17 mouse cellular contexts compared by ENCODE assay signal in genomic region chr16:91367066-91367465, GRCm38 (mm10). TPM values are rescaled to one million over a fixed set of nuclear protein-coding genes. Genes with fewer than 3 reads are reported as not detected.
DNase-seq lines count a peak whose midpoint lies in the region; ATAC-seq lines count a peak whose summit lies in the region.
"Had no signal": no experiment of that assay in that cellular context is flagged by ENCODE, and none has a peak within 500 bp of the region (broad histone marks: within the 10 kb centered on the region; RNA-seq: fewer than 3 reads in every experiment).

No protein-coding gene starts in this region.

- H3K9ac ChIP-seq in limb, embryonic 15.5 days: no peak overlapping the region
- H3K9ac ChIP-seq: embryonic facial prominence, embryonic 13.5 days had no signal

- peaks cover 17% of the 10 kb centered on the region for H3K4me1 ChIP-seq in limb, embryonic 15.5 days
- peaks cover 3% of the 10 kb centered on the region for H3K4me1 ChIP-seq in limb, embryonic 10.5 days

- no peak overlapping the region for H3K4me2 ChIP-seq in limb, embryonic 15.5 days
- H3K4me2 ChIP-seq: embryonic facial prominence, embryonic 13.5 days had no signal

- H3K4me3 ChIP-seq in limb, embryonic 15.5 days: no peak overlapping the region
- H3K4me3 ChIP-seq in limb, embryonic 10.5 days: no peak overlapping the region
- H3K4me3 ChIP-seq: embryonic facial prominence, embryonic 13.5 days; hindbrain, embryonic 10.5 days; midbrain, embryonic 10.5 days had no signal

- 77% methylated on average over 2 of the region's 2 CpGs for WGBS in limb, embryonic 15.5 days
- 90% methylated on average over 2 of the region's 2 CpGs for WGBS in limb, embryonic 10.5 days

- no peaks in the 10 kb centered on the region for H3K27me3 ChIP-seq in limb, embryonic 15.5 days
- no peaks in the 10 kb centered on the region for H3K27me3 ChIP-seq in limb, embryonic 10.5 days (ENCODE audit: low read depth, poor library complexity, severe bottlenecking)
- H3K27me3 ChIP-seq: embryonic facial prominence, embryonic 13.5 days had no signal

- peak overlapping the region; percentile 22 for H3K27ac ChIP-seq in limb, embryonic 15.5 days
- H3K27ac ChIP-seq in limb, embryonic 10.5 days: no peak overlapping the region
- H3K27ac ChIP-seq: embryonic facial prominence, embryonic 13.5 days; hindbrain, embryonic 10.5 days; midbrain, embryonic 10.5 days had no signal

- no peaks in the 10 kb centered on the region for H3K9me3 ChIP-seq in limb, embryonic 15.5 days
- no peaks in the 10 kb centered on the region for H3K9me3 ChIP-seq in limb, embryonic 10.5 days (replicated peaks)
- H3K9me3 ChIP-seq: embryonic facial prominence, embryonic 13.5 days; hindbrain, embryonic 10.5 days; midbrain, embryonic 10.5 days had no signal

- no peak for ATAC-seq in limb, embryonic 15.5 days (ENCODE audit: insufficient number of reproducible peaks, low FRiP score, low TSS enrichment, low read depth)
- peak; percentile 64 for ATAC-seq in CD4-positive, CD25-positive, alpha-beta regulatory T cell, adult 4 months
- ATAC-seq in hematopoietic stem cell, adult 5-6 weeks (replicated peaks in 1 of 2; ENCODE audit: insufficient read depth in 1 of 2, low FRiP score in 2 of 2, low TSS enrichment in 1 of 2, low read depth in 1 of 2, poor library complexity in 2 of 2, severe bottlenecking in 2 of 2): peak; percentile 89
- ATAC-seq in monocyte, adult 5-6 weeks (replicated peaks; ENCODE audit: insufficient number of reproducible peaks, low FRiP score, low TSS enrichment, poor library complexity, severe bottlenecking): peak; percentile 81
- ATAC-seq in megakaryocyte-erythroid progenitor cell, adult 5-6 weeks (replicated peaks; ENCODE audit: low FRiP score, low TSS enrichment, poor library complexity, severe bottlenecking): no peak
- ATAC-seq: forebrain, embryonic 14.5 days had no signal

- DNase-seq in limb, embryonic 10.5 days (ENCODE audit: low spot score): no peak
- DNase-seq in gastrocnemius, postnatal 14 days: no peak
- DNase-seq in embryo, embryonic 10 days (ENCODE audit: low spot score): no peak
- DNase-seq: cerebellum, adult 9-11 months; kidney, adult 9 months; layer of hippocampus, adult 9-11 months had no signal

- intact Hi-C loops in gastrocnemius, postnatal 14 days (cut with DNase I; ENCODE audit: low total_unique reads): no loop called here

- H3K36me3 ChIP-seq in limb, embryonic 15.5 days: no peaks in the 10 kb centered on the region
- no peaks in the 10 kb centered on the region for H3K36me3 ChIP-seq in limb, embryonic 10.5 days
- H3K36me3 ChIP-seq: embryonic facial prominence, embryonic 13.5 days; hindbrain, embryonic 10.5 days; midbrain, embryonic 10.5 days had no signal

RNA-seq across cellular contexts. Expression of gene Ifnar2, which starts 5.5 kb away (rescaled TPM):
- 59.4 and 70.0 TPM in 2 replicates for polyA plus RNA-seq in limb, embryonic 15.5 days (2015; fragmentation: Nextera tagmentation; extraction: Ambion mirVana)
- 33.0 and 35.3 TPM in 2 replicates for polyA plus RNA-seq in limb, embryonic 10.5 days (2016; fragmentation: Nextera tagmentation; extraction: Ambion mirVana)
- 10 to 100 TPM; 45.8 to 48.2 TPM for polyA plus RNA-seq in CD4-positive, CD25-positive, alpha-beta regulatory T cell, adult 4 months (2017; shearing (Covaris generic))
- total RNA-seq in hematopoietic stem cell, adult 5-6 weeks (2017): 133 and 147 TPM in 2 replicates
- total RNA-seq in monocyte, adult 5-6 weeks (2017): 188 to 243 TPM (median 214 TPM) in 3 replicates
- total RNA-seq in megakaryocyte-erythroid progenitor cell, adult 5-6 weeks (2014; fragmentation: Nextera tagmentation): 51.9 and 52.4 TPM in 2 replicates
- 47.2 and 50.8 TPM in 2 replicates for total RNA-seq in megakaryocyte-erythroid progenitor cell, adult 5-6 weeks (2017)
- 10 to 100 TPM; 14.6 to 15.2 TPM for total RNA-seq in gastrocnemius, postnatal 14 days (2021)

RNA-seq across cellular contexts. Expression of gene Gm21970, which starts 24.5 kb away (rescaled TPM):
- 0.66 TPM in 1 of 2 replicates, not detected in the other for polyA plus RNA-seq in limb, embryonic 15.5 days (2015; fragmentation: Nextera tagmentation; extraction: Ambion mirVana)
- not detected in 2 replicates for polyA plus RNA-seq in limb, embryonic 10.5 days (2016; fragmentation: Nextera tagmentation; extraction: Ambion mirVana)
- not detected for polyA plus RNA-seq in CD4-positive, CD25-positive, alpha-beta regulatory T cell, adult 4 months (2017; shearing (Covaris generic))
- total RNA-seq in hematopoietic stem cell, adult 5-6 weeks (2017): not detected in 2 replicates
- total RNA-seq in monocyte, adult 5-6 weeks (2017): not detected in 3 replicates
- 7.6 TPM in 1 of 2 replicates, not detected in the other for total RNA-seq in megakaryocyte-erythroid progenitor cell, adult 5-6 weeks (2014; fragmentation: Nextera tagmentation)
- total RNA-seq in megakaryocyte-erythroid progenitor cell, adult 5-6 weeks (2017): not detected in 2 replicates
- not detected for total RNA-seq in gastrocnemius, postnatal 14 days (2021)
- total RNA-seq: gastrocnemius, postnatal 4 days had no signal
- polyA plus RNA-seq: embryonic facial prominence, embryonic 13.5 days; forebrain, embryonic 14.5 days; hindbrain, embryonic 10.5 days; limb, embryonic 11.5 days; midbrain, embryonic 10.5 days had no signal

RNA-seq across cellular contexts. Expression of gene Il10rb, which starts 38.9 kb away (rescaled TPM):
- 29.5 and 33.2 TPM in 2 replicates for polyA plus RNA-seq in limb, embryonic 15.5 days (2015; fragmentation: Nextera tagmentation; extraction: Ambion mirVana)
- polyA plus RNA-seq in limb, embryonic 10.5 days (2016; fragmentation: Nextera tagmentation; extraction: Ambion mirVana): 7.0 TPM in 2 replicates
- 100 to 1,000 TPM; 131 to 143 TPM for polyA plus RNA-seq in CD4-positive, CD25-positive, alpha-beta regulatory T cell, adult 4 months (2017; shearing (Covaris generic))
- total RNA-seq in hematopoietic stem cell, adult 5-6 weeks (2017): 55.1 and 57.3 TPM in 2 replicates
- 86.7 to 144 TPM (median 102 TPM) in 3 replicates for total RNA-seq in monocyte, adult 5-6 weeks (2017)
- total RNA-seq in megakaryocyte-erythroid progenitor cell, adult 5-6 weeks (2014; fragmentation: Nextera tagmentation): 17.3 and 20.6 TPM in 2 replicates
- 23.1 and 29.0 TPM in 2 replicates for total RNA-seq in megakaryocyte-erythroid progenitor cell, adult 5-6 weeks (2017)
- total RNA-seq in gastrocnemius, postnatal 14 days (2021): 10 to 100 TPM in 1 of 2 experiments, 1 to 10 TPM in 1; 9.0 to 10.1 TPM

Comparison
In these comparisons a context has a peak if more than half of its experiments do, and no peak if none do; other contexts are left out.
1. ATAC-seq: peak in CD4-positive, CD25-positive, alpha-beta regulatory T cell, adult 4 months (single experiment), hematopoietic stem cell, adult 5-6 weeks (2 of 2) and monocyte, adult 5-6 weeks (single experiment); none in limb, embryonic 15.5 days (single experiment) and megakaryocyte-erythroid progenitor cell, adult 5-6 weeks (single experiment).